Mouse (Mus musculus) ES-Bruce4 (cell line): ENCODE measurements around the gene Pik3r5. TPM values are rescaled to one million over a fixed set of nuclear protein-coding genes. Genes with fewer than 3 reads are reported as not detected.

ENCODE experiments used
- H3K27ac ChIP-seq: 2 replicates; pipeline ENCODE4 v1.5.1; 2012; ENCODE audit warnings: low read length, inconsistent platforms; ENCODE audit not compliant: insufficient read depth
- H3K27me3 ChIP-seq: 2 replicates; pipeline ENCODE4 v1.6.1; 2012; ENCODE audit warnings: mild to moderate bottlenecking, low read length, inconsistent platforms; ENCODE audit not compliant: control insufficient read depth, poor library complexity, insufficient read depth, severe bottlenecking
- H3K36me3 ChIP-seq: 2 replicates; pipeline ENCODE4 v1.6.1; 2012; ENCODE audit warnings: inconsistent platforms, mild to moderate bottlenecking, low read length, moderate library complexity; ENCODE audit not compliant: control insufficient read depth, poor library complexity, insufficient read depth, severe bottlenecking
- H3K4me1 ChIP-seq: one replicate; pipeline ENCODE4 v1.8.1; 2011; ENCODE audit warnings: low read length; ENCODE audit not compliant: control insufficient read depth, insufficient read depth
- H3K4me3 ChIP-seq: 2 replicates; pipeline ENCODE4 v1.5.1; 2011; ENCODE audit warnings: low read depth, mild to moderate bottlenecking, low read length
- H3K9ac ChIP-seq: 2 replicates; pipeline ENCODE4 v1.6.1; 2012; ENCODE audit warnings: low read depth, mild to moderate bottlenecking, inconsistent platforms; ENCODE audit not compliant: poor library complexity, severe bottlenecking
- H3K9me3 ChIP-seq: replicated peaks from 2 replicates; pipeline ENCODE4 v1.6.1; 2012; ENCODE audit warnings: mild to moderate bottlenecking, low read length, inconsistent platforms; ENCODE audit not compliant: control insufficient read depth, poor library complexity, insufficient read depth, severe bottlenecking
- CTCF ChIP-seq: IDR thresholded peaks from one replicate; pipeline ENCODE4 v1.8.1; 2011; ENCODE audit warnings: low read depth, low read length
- EP300 ChIP-seq: IDR thresholded peaks from 2 replicates; pipeline ENCODE4 v1.6.1; 2011; ENCODE audit warnings: low read depth, low read length; ENCODE audit not compliant: insufficient read depth
- POLR2A ChIP-seq: IDR thresholded peaks from one replicate; pipeline ENCODE4 v1.8.1; 2011; ENCODE audit warnings: low read length; ENCODE audit not compliant: insufficient read depth
- polyA plus RNA-seq: library from polyadenylated mRNA; stranded (reverse); fragments of >200 nt; gene quantifications from 2 replicates; pipeline ENCODE4 v1.2.4, GENCODE M21; 2011; ENCODE audit warnings: low read depth; ENCODE audit not compliant: missing spikeins, insufficient read depth, insufficient read length

Gene Pik3r5
- polyA plus RNA-seq, 1 experiment, result 1.7 TPM

DNA sequence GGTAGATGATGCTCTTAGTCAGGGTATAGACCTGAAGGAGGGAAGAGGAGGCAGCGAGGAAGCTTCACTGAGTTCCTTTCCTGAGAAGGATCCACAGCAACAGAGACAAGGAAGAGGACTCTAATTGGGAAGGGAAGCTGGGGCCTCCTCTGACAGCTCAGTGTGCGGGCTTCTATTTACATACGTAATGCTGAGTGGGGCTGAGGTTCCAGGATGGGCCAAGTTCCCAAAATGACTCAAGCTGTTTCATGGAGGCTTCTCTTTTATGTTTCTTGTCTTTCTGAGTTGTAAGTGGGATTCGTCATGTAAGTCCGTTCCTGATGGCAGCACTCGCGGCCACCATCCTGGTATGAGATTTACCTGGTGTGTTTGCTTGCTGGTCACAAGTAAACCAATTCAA lies 43.8 kb downstream of the Pik3r5 start:
- no peaks in the 10 kb centered on the region; the same call in 1 of the 2 replicates for H3K9me3 ChIP-seq

DNA sequence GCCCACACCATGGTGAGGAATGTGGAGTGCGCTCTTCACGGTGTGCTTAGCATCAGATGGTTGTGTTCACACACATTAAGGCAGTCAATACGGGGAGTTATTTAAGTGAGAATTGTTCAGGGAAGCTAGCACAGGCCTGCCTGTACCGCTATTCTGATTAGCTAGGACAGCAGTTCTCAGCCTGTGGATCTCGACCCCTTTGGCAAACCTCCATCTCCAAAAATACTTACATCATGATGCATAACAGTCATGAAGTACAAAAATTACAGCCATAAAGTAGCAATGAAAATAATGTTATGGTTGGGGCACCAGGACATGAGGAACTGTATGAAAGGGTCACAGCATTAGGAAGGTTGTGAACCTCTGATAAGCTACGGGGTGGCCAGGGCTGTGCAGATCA lies 45.7 kb downstream of the Pik3r5 start:
- H3K36me3 ChIP-seq, result no peaks in the 10 kb centered on the region

More for the DNA sequence above, 43.8 kb downstream of the Pik3r5 start:
- H3K4me1 ChIP-seq, result no peaks in the 10 kb centered on the region
- H3K36me3 ChIP-seq, result no peaks in the 10 kb centered on the region
- no peak overlapping the region for H3K27ac ChIP-seq
- H3K4me3 ChIP-seq, result no peak overlapping the region
- no peak for TF ChIP-seq CTCF
- no peak for TF ChIP-seq POLR2A
- no peak for TF ChIP-seq EP300
- H3K9ac ChIP-seq, result no peak overlapping the region
- H3K27me3 ChIP-seq, result no peaks in the 10 kb centered on the region

DNA sequence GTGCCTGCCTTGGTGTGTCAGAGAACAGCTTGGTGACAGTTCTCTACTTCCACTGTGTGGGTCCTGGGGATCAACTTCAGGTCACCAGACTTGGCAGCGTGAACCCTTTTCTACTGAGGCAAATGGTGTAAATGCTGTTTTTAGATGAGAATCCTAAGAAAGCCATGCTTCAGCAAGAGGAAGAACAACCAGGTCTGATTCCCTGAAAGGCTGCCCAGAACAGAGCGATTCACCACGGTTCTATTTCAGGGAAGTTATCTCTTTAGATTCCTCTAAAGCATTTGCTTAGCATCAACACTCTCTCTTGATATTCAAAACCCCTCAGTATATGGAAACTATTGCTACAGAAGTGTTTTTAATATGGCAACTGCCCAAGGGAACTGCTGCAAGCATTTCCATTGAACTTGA lies 46.7 kb downstream of the Pik3r5 start:
- Histone ChIP-seq H3K27ac (no peak overlapping the region), H3K27me3 (no peaks in the 10 kb centered on the region), H3K9me3 (no peaks in the 10 kb centered on the region; the same call in 1 of the 2 replicates), H3K4me3 (no peak overlapping the region), H3K4me1 (no peaks in the 10 kb centered on the region), H3K36me3 (no peaks in the 10 kb centered on the region), H3K9ac (no peak overlapping the region)
- TF ChIP-seq EP300 (no peak), CTCF (no peak), POLR2A (no peak)

More for the DNA sequence above, 45.7 kb downstream of the Pik3r5 start:
- H3K4me3 ChIP-seq, result no peak overlapping the region
- H3K27me3 ChIP-seq, result no peaks in the 10 kb centered on the region
- TF ChIP-seq EP300, result no peak
- no peak for TF ChIP-seq CTCF
- no peak for TF ChIP-seq POLR2A
- H3K27ac ChIP-seq, result no peak overlapping the region
- H3K9ac ChIP-seq, result no peak overlapping the region
- no peaks in the 10 kb centered on the region; the same call in 1 of the 2 replicates for H3K9me3 ChIP-seq
- no peaks in the 10 kb centered on the region for H3K4me1 ChIP-seq

DNA sequence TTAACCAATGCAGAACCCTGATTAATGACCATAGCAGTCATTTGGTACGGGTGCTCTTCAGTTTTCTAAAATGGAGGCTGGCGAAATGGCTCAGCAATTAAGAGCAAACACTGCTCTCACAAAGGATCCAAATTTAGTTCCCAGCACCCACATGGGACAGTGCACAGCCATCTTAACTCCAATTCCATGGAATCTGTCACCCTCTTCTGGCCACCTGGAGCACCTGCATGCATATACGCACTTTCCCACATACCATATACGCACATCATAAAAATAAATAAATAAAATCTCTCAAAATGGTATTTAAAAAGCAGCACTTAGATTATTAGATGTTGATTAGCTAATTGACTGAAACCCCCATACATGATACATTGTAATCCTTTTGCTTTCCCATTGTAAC lies 48.7 kb downstream of the Pik3r5 start:
- no peaks in the 10 kb centered on the region for H3K4me1 ChIP-seq
- H3K9me3 ChIP-seq, result no peaks in the 10 kb centered on the region; the same call in 1 of the 2 replicates
- H3K36me3 ChIP-seq, result no peaks in the 10 kb centered on the region
- no peak overlapping the region for H3K9ac ChIP-seq
- no peaks in the 10 kb centered on the region for H3K27me3 ChIP-seq
- no peak overlapping the region for H3K27ac ChIP-seq
- TF ChIP-seq CTCF (peak; percentile 51), EP300 (no peak)
- H3K4me3 ChIP-seq, result no peak overlapping the region

DNA sequence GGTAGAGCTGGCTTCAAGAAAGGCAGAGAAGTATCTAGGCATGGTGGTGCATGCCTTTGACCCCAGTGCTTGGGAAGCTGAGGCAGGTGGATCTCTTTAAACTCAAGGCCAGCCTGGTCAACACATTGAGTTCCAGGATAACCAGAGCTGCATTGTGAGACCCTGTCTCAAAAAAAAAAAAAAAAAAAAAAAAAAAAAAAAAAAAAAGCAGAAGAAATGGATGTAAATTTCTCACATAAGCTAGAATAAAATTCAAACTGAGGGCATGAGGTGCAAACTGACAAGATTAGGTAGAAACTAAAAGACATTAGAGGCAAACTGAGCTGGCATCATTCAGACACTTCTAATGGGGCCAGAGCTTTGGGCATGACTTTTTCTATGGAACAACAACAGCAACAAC lies 50.1 kb downstream of the Pik3r5 start:
- H3K27ac ChIP-seq, result no peak overlapping the region
- no peak overlapping the region for H3K9ac ChIP-seq
- no peak overlapping the region for H3K4me3 ChIP-seq
- TF ChIP-seq EP300 (no peak), CTCF (no peak), POLR2A (no peak)
- H3K4me1 ChIP-seq, result no peaks in the 10 kb centered on the region
- H3K27me3 ChIP-seq, result no peaks in the 10 kb centered on the region
- H3K9me3 ChIP-seq, result no peaks in the 10 kb centered on the region; the same call in 1 of the 2 replicates
- no peaks in the 10 kb centered on the region for H3K36me3 ChIP-seq

DNA sequence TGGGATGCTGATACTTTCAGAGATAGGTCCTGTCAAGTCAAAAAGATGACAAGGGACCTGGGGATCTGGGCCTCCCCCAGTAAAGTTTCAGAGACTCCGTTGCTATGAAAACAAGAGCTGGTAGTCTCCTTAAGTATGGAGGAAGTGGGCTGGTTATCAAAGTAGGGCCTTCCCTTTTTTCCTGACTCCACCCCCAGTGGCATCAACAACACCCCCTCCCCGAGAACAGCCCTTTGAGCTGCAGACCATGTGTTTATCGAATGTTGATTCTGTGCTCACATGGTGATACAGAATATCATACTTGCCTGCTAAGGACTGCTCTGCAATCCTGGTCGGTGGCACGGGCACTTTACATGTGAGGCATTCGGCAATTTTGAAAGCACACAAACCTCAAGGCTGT lies 51.3 kb downstream of the Pik3r5 start:
- no peaks in the 10 kb centered on the region for H3K36me3 ChIP-seq
- H3K4me3 ChIP-seq, result no peak overlapping the region
- H3K27ac ChIP-seq, result no peak overlapping the region
- H3K9me3 ChIP-seq, result no peaks in the 10 kb centered on the region; the same call in 1 of the 2 replicates
- no peaks in the 10 kb centered on the region for H3K27me3 ChIP-seq
- no peak overlapping the region for H3K9ac ChIP-seq
- no peak for TF ChIP-seq CTCF
- TF ChIP-seq POLR2A, result no peak
- TF ChIP-seq EP300, result no peak
- no peaks in the 10 kb centered on the region for H3K4me1 ChIP-seq
